Mouse (Mus musculus): ENCODE data around the gene Tmprss6. TPM values are rescaled to one million over a fixed set of nuclear protein-coding genes. Genes with fewer than 3 reads are reported as not detected.
A peak's percentile ranks its signal among the peaks of the same experiment; 100 is the strongest.

Tmprss6 gene
- polyA plus RNA-seq, 1 experiment from 2014 or later: 0.63 TPM

GRCm38 (mm10) chr15:78470495-78471276 is 2.3 kb upstream of the Tmprss6 start:
- ATAC-seq: no peak
- WGBS: 77% methylated on average over 4 of the region's 4 CpGs
- H3K27ac ChIP-seq (ENCODE audit: low read depth, low read length): no peak overlapping the region
- no peaks in the 10 kb centered on the region for H3K4me1 ChIP-seq (replicated peaks; ENCODE audit: control insufficient read depth, insufficient read depth, low read length)
- no peaks in the 10 kb centered on the region for H3K27me3 ChIP-seq (replicated peaks; ENCODE audit: control insufficient read depth, insufficient read depth, low read length)
- H3K9ac ChIP-seq (ENCODE audit: low read depth, low read length): no peak overlapping the region
- no peaks in the 10 kb centered on the region for H3K36me3 ChIP-seq (ENCODE audit: control insufficient read depth, insufficient read depth)
- H3K4me3 ChIP-seq (ENCODE audit: low read depth, low read length): no peak overlapping the region
- H3K9me3 ChIP-seq (ENCODE audit: control insufficient read depth): no peaks in the 10 kb centered on the region
- no peak overlapping the region for H3K4me2 ChIP-seq (replicated peaks; ENCODE audit: low read depth)
- TF ChIP-seq CTCF (IDR thresholded peaks at IDR 0.05; ENCODE audit: low read depth): no peak

GRCm38 (mm10) chr15:78467570-78467969 is 864 bp downstream of the Tmprss6 start:
- no peaks in the 10 kb centered on the region for H3K27me3 ChIP-seq (replicated peaks; ENCODE audit: control insufficient read depth, insufficient read depth, low read length)
- no peak overlapping the region for H3K4me3 ChIP-seq (ENCODE audit: low read depth, low read length)
- H3K36me3 ChIP-seq (ENCODE audit: control insufficient read depth, insufficient read depth): no peaks in the 10 kb centered on the region
- no peaks in the 10 kb centered on the region for H3K4me1 ChIP-seq (replicated peaks; ENCODE audit: control insufficient read depth, insufficient read depth, low read length)
- H3K27ac ChIP-seq (ENCODE audit: low read depth, low read length): no peak overlapping the region
- WGBS: 90% methylated on average over 7 of the region's 7 CpGs
- H3K9me3 ChIP-seq (ENCODE audit: control insufficient read depth): no peaks in the 10 kb centered on the region
- H3K9ac ChIP-seq (ENCODE audit: low read depth, low read length): no peak overlapping the region
- no peak for ATAC-seq
- no peak overlapping the region for H3K4me2 ChIP-seq (replicated peaks; ENCODE audit: low read depth)
- no peak for TF ChIP-seq CTCF (IDR thresholded peaks at IDR 0.05; ENCODE audit: low read depth)

- Histone ChIP-seq H3K4me2 (replicated peaks; ENCODE audit: low read depth) (no peak overlapping the region), H3K4me3 (ENCODE audit: low read depth, low read length) (no peak overlapping the region), H3K36me3 (ENCODE audit: control insufficient read depth, insufficient read depth) (no peaks in the 10 kb centered on the region), H3K27ac (ENCODE audit: low read depth, low read length) (no peak overlapping the region), H3K27me3 (replicated peaks; ENCODE audit: control insufficient read depth, insufficient read depth, low read length) (no peaks in the 10 kb centered on the region), H3K9ac (ENCODE audit: low read depth, low read length) (no peak overlapping the region), H3K9me3 (ENCODE audit: control insufficient read depth) (no peaks in the 10 kb centered on the region), H3K4me1 (replicated peaks; ENCODE audit: control insufficient read depth, insufficient read depth, low read length) (no peaks in the 10 kb centered on the region)
- TF ChIP-seq CTCF (IDR thresholded peaks at IDR 0.05; ENCODE audit: low read depth): peak; percentile 48
- no peak for ATAC-seq
- 35% methylated on average over 6 of the region's 6 CpGs for WGBS
Measured at GRCm38 (mm10) chr15:78466809-78467208, 1.6 kb downstream of the Tmprss6 start.

- Histone ChIP-seq H3K4me3 (ENCODE audit: low read depth, low read length) (no peak overlapping the region), H3K36me3 (ENCODE audit: control insufficient read depth, insufficient read depth) (no peaks in the 10 kb centered on the region), H3K27ac (ENCODE audit: low read depth, low read length) (no peak overlapping the region), H3K9me3 (ENCODE audit: control insufficient read depth) (no peaks in the 10 kb centered on the region), H3K27me3 (replicated peaks; ENCODE audit: control insufficient read depth, insufficient read depth, low read length) (no peaks in the 10 kb centered on the region), H3K4me2 (replicated peaks; ENCODE audit: low read depth) (no peak overlapping the region), H3K9ac (ENCODE audit: low read depth, low read length) (no peak overlapping the region), H3K4me1 (replicated peaks; ENCODE audit: control insufficient read depth, insufficient read depth, low read length) (no peaks in the 10 kb centered on the region)
- ATAC-seq: no peak
- 40% methylated on average over 2 of the region's 2 CpGs for WGBS
- no peak for TF ChIP-seq CTCF (IDR thresholded peaks at IDR 0.05; ENCODE audit: low read depth)
Measured at GRCm38 (mm10) chr15:78462981-78463380, 5.5 kb downstream of the Tmprss6 start.

- no peak for ATAC-seq
- H3K4me3 ChIP-seq (ENCODE audit: low read depth, low read length): no peak overlapping the region
- WGBS: 77% methylated on average over 10 of the region's 10 CpGs
- H3K36me3 ChIP-seq (ENCODE audit: control insufficient read depth, insufficient read depth): no peaks in the 10 kb centered on the region; the same call in 1 of the 2 replicates
- H3K4me1 ChIP-seq (replicated peaks; ENCODE audit: control insufficient read depth, insufficient read depth, low read length): no peaks in the 10 kb centered on the region
- H3K9me3 ChIP-seq (ENCODE audit: control insufficient read depth): no peaks in the 10 kb centered on the region
- H3K9ac ChIP-seq (ENCODE audit: low read depth, low read length): no peak overlapping the region
- H3K4me2 ChIP-seq (replicated peaks; ENCODE audit: low read depth): no peak overlapping the region
- H3K27ac ChIP-seq (ENCODE audit: low read depth, low read length): no peak overlapping the region
- no peak for TF ChIP-seq CTCF (IDR thresholded peaks at IDR 0.05; ENCODE audit: low read depth)
- H3K27me3 ChIP-seq (replicated peaks; ENCODE audit: control insufficient read depth, insufficient read depth, low read length): no peaks in the 10 kb centered on the region
Measured at GRCm38 (mm10) chr15:78457193-78457592, 11.2 kb downstream of the Tmprss6 start.

GRCm38 (mm10) chr15:78456051-78456450 is 12.4 kb downstream of the Tmprss6 start:
- H3K4me2 ChIP-seq (replicated peaks; ENCODE audit: low read depth): no peak overlapping the region
- no peak overlapping the region for H3K27ac ChIP-seq (ENCODE audit: low read depth, low read length)
- no peaks in the 10 kb centered on the region for H3K27me3 ChIP-seq (replicated peaks; ENCODE audit: control insufficient read depth, insufficient read depth, low read length)
- H3K4me3 ChIP-seq (ENCODE audit: low read depth, low read length): no peak overlapping the region
- no peak for ATAC-seq
- no peaks in the 10 kb centered on the region for H3K9me3 ChIP-seq (ENCODE audit: control insufficient read depth)
- TF ChIP-seq CTCF (IDR thresholded peaks at IDR 0.05; ENCODE audit: low read depth): no peak
- H3K4me1 ChIP-seq (replicated peaks; ENCODE audit: control insufficient read depth, insufficient read depth, low read length): no peaks in the 10 kb centered on the region
- H3K36me3 ChIP-seq (ENCODE audit: control insufficient read depth, insufficient read depth): no peaks in the 10 kb centered on the region; the same call in 1 of the 2 replicates
- WGBS: 47% methylated on average over 7 of the region's 7 CpGs
- H3K9ac ChIP-seq (ENCODE audit: low read depth, low read length): no peak overlapping the region

All from intestine, postnatal 0 days (tissue).